Mouse (Mus musculus): ENCODE data around the gene Amigo1.

- TF ChIP-seq CTCF (conservative IDR thresholded peaks at IDR 0.05; ENCODE audit: low read length) (no peak), POU5F1 (IDR thresholded peaks at IDR 0.05; ENCODE audit: borderline replicate concordance, low read length) (no peak), NANOG (IDR thresholded peaks at IDR 0.05; ENCODE audit: borderline replicate concordance, low read length) (no peak)
Measured at GRCm38 (mm10) chr3:108164091-108164490, 22.0 kb upstream of the Amigo1 start.
